Mouse (Mus musculus) cortical plate, adult 2 months (tissue): Measurements from ENCODE around the gene Gm29776. TPM values are rescaled to one million over a fixed set of nuclear protein-coding genes. Genes with fewer than 3 reads are reported as not detected.
A peak's percentile ranks its signal among the peaks of the same experiment; 100 is the strongest.

ENCODE experiments used
- H3K27ac ChIP-seq: fragments of 200-500 bp; 2 replicates; pipeline ENCODE4 v1.5.1; 2012; ENCODE audit warnings: low read length, control low read depth, inconsistent platforms; ENCODE audit not compliant: insufficient read depth
- H3K4me1 ChIP-seq: fragments of 200-500 bp; 2 replicates; pipeline ENCODE4 v1.6.1; 2011; ENCODE audit warnings: low read length; ENCODE audit not compliant: control insufficient read depth, insufficient read depth
- H3K4me3 ChIP-seq: fragments of 200-500 bp; 2 replicates; pipeline ENCODE4 v1.5.1; 2011; ENCODE audit warnings: mild to moderate bottlenecking, low read length, control low read depth; ENCODE audit not compliant: insufficient read depth
- CTCF ChIP-seq: fragments of 200-500 bp; IDR thresholded peaks from 2 replicates; pipeline ENCODE4 v1.5.1; 2011; ENCODE audit warnings: mild to moderate bottlenecking, control low read depth, low read length; ENCODE audit not compliant: insufficient read depth; ENCODE audit errors: extremely low read depth
- POLR2A ChIP-seq: fragments of 200-500 bp; IDR thresholded peaks from 2 replicates; pipeline ENCODE4 v1.6.1; 2011; ENCODE audit warnings: mild to moderate bottlenecking, low read length, control low read depth; ENCODE audit not compliant: insufficient read depth; ENCODE audit errors: extremely low read depth
- polyA plus RNA-seq: library from polyadenylated mRNA; depleted of rRNA; stranded (reverse); fragments of >200 nt; gene quantifications from 2 replicates; pipeline ENCODE4 v1.2.3, GENCODE M21; 2012; rRNA removed

Gm29776 gene
- polyA plus RNA-seq, 1 experiment: 0.06 TPM

DNA sequence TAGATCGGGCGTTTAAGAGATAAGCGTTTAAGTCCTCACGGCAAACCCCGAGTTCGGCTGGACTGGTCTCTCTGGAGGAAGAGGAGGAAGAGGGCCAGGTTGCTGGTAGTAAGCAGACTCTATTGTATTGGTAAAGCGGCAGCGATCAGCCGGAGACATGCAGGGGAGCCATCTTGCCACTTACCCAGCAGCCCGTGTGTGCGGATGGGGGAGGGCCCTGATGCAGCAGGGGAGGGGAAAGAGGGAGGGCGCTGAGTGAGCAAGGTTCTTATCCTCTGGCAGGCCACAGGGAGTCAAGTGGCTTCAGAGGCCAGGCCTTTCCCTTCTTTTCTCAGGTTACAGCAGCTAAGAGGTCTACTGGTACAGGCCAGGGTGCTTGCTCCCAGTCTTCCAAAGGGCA, 45.1 kb downstream of the Gm29776 start:
- TF ChIP-seq POLR2A (peak; percentile 85; the same call in 1 of the 2 replicates), CTCF (no peak)
- peak overlapping the region; percentile 70 for H3K4me3 ChIP-seq
- no peak overlapping the region for H3K27ac ChIP-seq
- peaks cover 7% of the 10 kb centered on the region; the same call in 1 of the 2 replicates for H3K4me1 ChIP-seq

DNA sequence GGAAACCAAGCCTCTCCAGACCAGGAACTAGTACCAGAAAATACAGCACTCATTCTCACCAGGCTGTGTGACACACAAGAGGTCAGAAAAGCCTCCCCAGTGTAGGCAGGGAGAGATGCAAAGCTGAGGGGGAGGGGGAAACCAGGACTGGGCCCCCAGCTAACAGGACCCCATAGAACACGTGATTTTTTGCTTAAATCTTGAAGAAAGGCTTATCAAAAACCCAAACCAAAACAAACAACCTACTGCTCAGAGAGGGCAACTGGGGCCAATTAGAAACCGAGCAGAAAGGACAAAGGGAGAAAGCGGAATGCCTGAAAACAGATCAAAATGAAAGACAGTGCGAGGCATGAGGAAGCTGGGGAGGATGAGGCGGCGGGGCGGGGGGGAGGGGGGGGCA, 45.8 kb downstream of the Gm29776 start:
- Histone ChIP-seq H3K27ac (no peak overlapping the region), H3K4me3 (peak overlapping the region; percentile 70), H3K4me1 (peaks cover 7% of the 10 kb centered on the region; the same call in 1 of the 2 replicates)
- TF ChIP-seq POLR2A (no peak), CTCF (no peak)

DNA sequence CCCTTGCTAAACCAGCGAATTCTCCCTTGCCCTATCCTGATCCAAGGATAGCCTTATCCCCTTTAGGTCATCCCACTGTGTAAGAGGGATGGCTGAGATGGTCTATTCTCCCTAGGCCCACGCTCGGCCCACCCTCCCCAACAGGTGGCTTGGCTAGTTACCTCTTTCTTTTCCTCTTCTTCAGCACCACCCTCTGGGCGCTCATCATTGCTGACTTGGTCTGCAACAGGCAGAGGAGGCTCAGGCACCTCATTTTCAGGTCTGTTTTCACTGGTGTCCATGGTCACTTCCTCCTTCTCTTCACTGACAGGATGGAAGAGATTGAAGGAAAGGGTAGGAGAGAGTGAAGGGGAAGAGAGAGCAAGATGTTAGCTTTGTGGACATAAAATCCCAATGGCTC, 47.1 kb downstream of the Gm29776 start:
- Histone ChIP-seq H3K4me1 (peaks cover 7% of the 10 kb centered on the region; the same call in 1 of the 2 replicates), H3K27ac (no peak overlapping the region), H3K4me3 (no peak overlapping the region)
- TF ChIP-seq POLR2A: no peak
- no peak for TF ChIP-seq CTCF

DNA sequence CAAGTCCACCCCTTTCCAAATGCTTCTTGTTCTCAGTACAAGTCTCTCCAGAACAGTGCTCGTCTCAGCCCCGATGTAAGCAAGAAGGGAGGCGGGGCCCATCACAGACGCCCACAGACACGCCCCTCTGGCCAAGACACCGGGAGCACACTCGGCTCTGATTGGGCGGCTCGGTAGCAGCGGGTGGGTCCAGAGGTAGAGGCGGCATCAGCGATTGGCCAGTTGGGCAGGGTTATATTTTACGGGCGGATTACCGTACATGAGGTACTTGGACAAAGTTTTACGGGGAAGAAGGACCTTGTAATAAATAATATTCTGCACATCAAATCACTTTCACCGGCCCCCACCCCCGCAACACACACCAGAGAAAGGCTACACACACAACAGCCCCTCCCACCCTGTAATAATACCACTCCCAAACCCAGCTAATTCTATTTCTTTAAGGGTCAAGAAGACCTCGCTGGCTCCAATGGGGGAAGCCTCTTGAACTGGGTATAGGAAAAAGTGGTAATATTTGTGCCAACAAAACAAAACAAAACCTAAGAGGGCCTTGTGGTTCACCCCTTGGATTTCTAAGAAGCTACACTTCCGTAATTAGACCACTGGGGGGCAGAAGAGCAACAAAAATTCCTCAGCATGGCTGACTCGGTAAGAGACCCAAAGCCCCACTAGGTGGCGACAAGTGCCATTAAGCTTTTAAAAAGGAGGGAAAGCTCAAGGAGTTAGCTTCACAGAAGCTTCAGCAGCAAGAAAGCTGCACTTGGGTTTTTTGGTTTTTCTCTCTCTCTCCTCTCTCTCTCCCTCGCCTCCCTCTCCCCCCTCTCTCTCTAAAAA, 47.8 kb downstream of the Gm29776 start:
- no peak overlapping the region for H3K27ac ChIP-seq
- peaks cover 7% of the 10 kb centered on the region; the same call in 1 of the 2 replicates for H3K4me1 ChIP-seq
- no peak overlapping the region for H3K4me3 ChIP-seq
- TF ChIP-seq CTCF: peak; percentile 96
- TF ChIP-seq POLR2A: no peak

DNA sequence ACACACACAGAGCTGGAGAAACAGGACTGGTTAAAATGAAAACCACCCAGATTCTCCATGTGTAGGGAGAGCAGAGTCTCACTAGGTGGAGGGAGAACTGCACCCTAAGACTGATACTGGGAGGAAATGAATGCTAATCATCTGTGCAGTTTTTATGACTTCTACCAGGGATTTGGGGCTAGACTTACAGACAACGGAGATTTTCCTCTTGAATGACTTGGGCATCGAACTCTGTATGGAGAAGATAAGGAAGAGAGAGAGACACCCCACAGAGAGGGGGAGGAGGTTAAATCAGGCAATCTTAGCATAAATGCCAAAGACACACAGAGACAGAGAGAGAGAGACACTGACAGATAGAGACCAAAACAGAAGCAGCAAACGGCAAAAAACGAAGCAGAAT, 50.7 kb downstream of the Gm29776 start:
- Histone ChIP-seq H3K4me1 (peaks cover 7% of the 10 kb centered on the region; the same call in 1 of the 2 replicates), H3K4me3 (no peak overlapping the region), H3K27ac (no peak overlapping the region)
- TF ChIP-seq CTCF (no peak), POLR2A (no peak)

DNA sequence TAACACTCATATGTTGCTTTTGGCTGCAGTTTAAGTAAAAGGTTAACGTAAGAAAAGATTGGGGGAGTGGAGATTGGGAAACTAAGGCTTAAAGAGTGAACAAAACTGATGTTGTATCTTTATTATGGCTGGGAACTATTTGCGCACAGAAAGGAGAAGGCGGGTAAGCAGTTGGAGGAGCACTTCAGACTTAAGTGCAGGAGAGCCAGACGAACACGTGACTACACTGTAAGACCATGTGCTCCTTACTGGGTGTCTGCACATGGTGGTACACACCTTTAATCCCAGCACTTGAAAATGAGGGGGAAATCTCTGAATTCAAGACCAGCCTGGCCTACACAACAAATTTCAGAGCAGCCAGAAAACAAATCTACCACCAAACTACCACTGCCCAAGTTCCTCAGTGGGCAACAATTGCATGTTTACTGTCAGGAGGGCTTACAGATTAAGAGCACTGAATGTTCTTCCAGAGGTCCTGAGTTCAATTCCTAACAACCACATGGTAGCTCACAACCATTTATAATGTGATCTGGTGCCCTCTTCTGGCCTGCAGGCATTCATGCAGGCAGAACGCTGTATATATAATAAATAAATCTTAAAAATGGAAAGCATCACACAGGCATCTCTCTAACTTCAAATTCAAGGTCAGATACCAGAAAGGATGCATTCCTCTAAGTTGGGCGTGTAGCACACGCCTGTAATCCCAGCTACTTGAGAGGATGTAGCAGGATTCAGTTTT, 51.6 kb downstream of the Gm29776 start:
- Histone ChIP-seq H3K27ac (no peak overlapping the region), H3K4me3 (no peak overlapping the region), H3K4me1 (peaks cover 4% of the 10 kb centered on the region; the same call in 1 of the 2 replicates)
- TF ChIP-seq CTCF (0 out of 2 replicates have a peak, but pooled peaks have one; percentile 14), POLR2A (no peak)

DNA sequence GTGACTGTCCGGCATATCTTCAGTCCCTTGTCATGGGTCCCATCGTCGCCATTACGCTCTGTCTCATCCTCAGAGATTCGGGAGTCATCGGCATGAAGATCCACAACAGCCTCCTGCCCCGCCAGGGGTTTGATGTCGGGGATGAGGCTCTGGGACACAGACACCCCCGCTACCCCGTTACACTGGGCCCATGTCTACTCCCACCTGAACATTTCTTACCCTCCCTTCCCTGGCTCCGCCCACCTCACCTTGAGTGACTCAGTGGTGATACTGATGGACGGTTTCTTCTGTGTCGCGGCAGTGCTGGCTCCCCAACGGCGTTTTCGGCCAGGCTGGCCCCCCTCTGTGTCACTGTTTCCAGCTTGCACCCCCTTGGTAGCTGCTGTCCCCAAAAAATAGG, 52.2 kb downstream of the Gm29776 start:
- TF ChIP-seq CTCF (no peak), POLR2A (no peak)
- H3K4me3 ChIP-seq: no peak overlapping the region
- no peak overlapping the region for H3K27ac ChIP-seq
- peaks cover 4% of the 10 kb centered on the region; the same call in 1 of the 2 replicates for H3K4me1 ChIP-seq

DNA sequence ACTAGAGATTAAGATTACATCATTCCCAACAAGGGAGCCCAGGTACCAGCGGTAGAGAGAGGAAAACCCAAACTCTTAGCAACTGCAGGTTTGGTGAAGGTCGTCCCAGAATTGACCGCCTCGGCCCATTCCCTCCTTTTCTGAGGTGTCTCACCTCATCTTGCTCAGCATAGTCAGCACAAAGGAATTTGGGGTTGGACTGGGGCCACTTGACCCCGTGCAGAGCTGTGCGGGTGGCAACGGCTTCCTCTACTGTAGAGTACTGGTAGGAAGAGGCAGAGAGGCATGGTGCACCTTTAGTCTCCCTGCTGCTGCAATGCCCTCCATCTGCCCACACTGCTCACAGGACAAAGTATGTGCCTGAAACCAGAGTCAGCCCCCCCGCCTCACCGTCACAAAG, 54.3 kb downstream of the Gm29776 start:
- no peak overlapping the region for H3K4me3 ChIP-seq
- H3K27ac ChIP-seq: no peak overlapping the region
- no peaks in the 10 kb centered on the region; the same call in 1 of the 2 replicates for H3K4me1 ChIP-seq
- TF ChIP-seq POLR2A (no peak), CTCF (no peak)

DNA sequence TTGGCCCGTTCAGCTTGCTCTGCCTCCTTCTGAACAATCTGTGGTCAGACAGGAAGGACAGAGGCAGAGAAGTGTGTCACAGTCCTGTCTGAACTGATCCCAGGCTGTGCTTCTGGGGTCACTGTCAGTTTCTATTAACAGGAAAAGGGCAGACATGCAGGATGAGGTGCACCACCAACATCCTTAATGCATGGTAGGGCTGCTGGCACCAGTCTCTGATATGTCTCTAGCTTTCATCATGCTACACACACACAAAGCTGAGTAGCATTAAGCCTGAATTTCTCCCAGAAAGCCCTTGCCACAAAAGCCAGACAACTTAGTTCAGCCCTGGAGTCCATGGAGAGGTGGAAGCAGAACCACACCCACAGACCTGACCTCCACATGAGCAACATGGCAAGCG, 55.6 kb downstream of the Gm29776 start:
- H3K27ac ChIP-seq: no peak overlapping the region
- H3K4me3 ChIP-seq: no peak overlapping the region
- no peaks in the 10 kb centered on the region for H3K4me1 ChIP-seq
- TF ChIP-seq POLR2A (0 out of 2 replicates have a peak, but pooled peaks have one; percentile 0), CTCF (no peak)

Other genes starting within 250 kb of the Gm29776 start
- gene Lrp10, start 234.7 kb downstream of the Gm29776 start, polyA plus RNA-seq: 33.0 and 33.3 TPM in 2 replicates
- 6.0 and 7.9 TPM in 2 replicates for gene Rem2, start 222.7 kb downstream of the Gm29776 start, polyA plus RNA-seq
- gene Prmt5, start 181.3 kb downstream of the Gm29776 start, polyA plus RNA-seq: 52.6 and 54.8 TPM in 2 replicates
- 3.7 and 3.8 TPM in 2 replicates for gene Haus4, start 144.2 kb downstream of the Gm29776 start, polyA plus RNA-seq
- gene Ajuba, start 121.3 kb downstream of the Gm29776 start, polyA plus RNA-seq: 2.3 and 3.0 TPM in 2 replicates
- gene 4931414P19Rik, start 92.8 kb downstream of the Gm29776 start, polyA plus RNA-seq: 5.2 and 5.8 TPM in 2 replicates
- 181 and 197 TPM in 2 replicates for gene Psmb5, start 80.8 kb downstream of the Gm29776 start, polyA plus RNA-seq
- 0.17 and 0.23 TPM in 2 replicates for gene Psmb11, start 77.4 kb downstream of the Gm29776 start, polyA plus RNA-seq
- not detected in 2 replicates for gene Gm17606, start 57.9 kb downstream of the Gm29776 start, polyA plus RNA-seq
- 13.3 and 18.6 TPM in 2 replicates for gene Cdh24, start 57.5 kb downstream of the Gm29776 start, polyA plus RNA-seq
- gene 1700123O20Rik, start 12.6 kb downstream of the Gm29776 start, polyA plus RNA-seq: 35.1 and 37.9 TPM in 2 replicates
- gene Acin1, start 11.9 kb downstream of the Gm29776 start, polyA plus RNA-seq: 169 and 194 TPM in 2 replicates
- 0.09 TPM in 1 of 2 replicates, not detected in the other for gene Cebpe, start 13.3 kb upstream of the Gm29776 start, polyA plus RNA-seq
- gene Slc7a8, start 83.1 kb upstream of the Gm29776 start, polyA plus RNA-seq: 51.3 and 54.7 TPM in 2 replicates
- not detected in 2 replicates for gene Rnf212b, start 115.3 kb upstream of the Gm29776 start, polyA plus RNA-seq
- 9.6 TPM in 2 replicates for gene Homez, start 172.1 kb upstream of the Gm29776 start, polyA plus RNA-seq
- gene Ppp1r3e, start 178.7 kb upstream of the Gm29776 start, polyA plus RNA-seq: 15.7 and 16.1 TPM in 2 replicates
- 109 and 115 TPM in 2 replicates for gene Bcl2l2, start 184.5 kb upstream of the Gm29776 start, polyA plus RNA-seq
- gene Gm20521, start 184.6 kb upstream of the Gm29776 start, polyA plus RNA-seq: 0.15 and 0.50 TPM in 2 replicates
- 414 and 456 TPM in 2 replicates for gene Pabpn1, start 193.7 kb upstream of the Gm29776 start, polyA plus RNA-seq
- 776 and 795 TPM in 2 replicates for gene Slc22a17, start 214.3 kb upstream of the Gm29776 start, polyA plus RNA-seq
- gene Efs, start 227.3 kb upstream of the Gm29776 start, polyA plus RNA-seq: 7.5 and 8.2 TPM in 2 replicates
- 0.13 and 0.17 TPM in 2 replicates for gene Il25, start 233.9 kb upstream of the Gm29776 start, polyA plus RNA-seq
- 136 and 169 TPM in 2 replicates for gene Cmtm5, start 237.4 kb upstream of the Gm29776 start, polyA plus RNA-seq